Mouse (Mus musculus): Measurements from ENCODE around the gene Fbxo31. TPM values are rescaled to one million over a fixed set of nuclear protein-coding genes. Genes with fewer than 3 reads are reported as not detected.

Gene Fbxo31
- total and polyA plus RNA-seq, 2 experiments from 2014 or later: 37.3 to 68.9 TPM

GRCm38 (mm10) chr8:121613419-121613818 lies 34.8 kb upstream of the Fbxo31 start:
- Histone ChIP-seq H3K36me3 (ENCODE audit: insufficient read depth, low read length) (peaks cover 38% of the 10 kb centered on the region), H3K9me3 (ENCODE audit: low read length) (no peaks in the 10 kb centered on the region), H3K9ac (replicated peaks; ENCODE audit: low read length, poor library complexity, severe bottlenecking) (no peak overlapping the region), H3K27ac (ENCODE audit: low read depth, low read length) (no peak overlapping the region), H3K27me3 (ENCODE audit: insufficient read depth, low read length) (no peaks in the 10 kb centered on the region), H3K4me2 (ENCODE audit: low read depth, low read length, poor library complexity, severe bottlenecking) (no peak overlapping the region), H3K4me3 (ENCODE audit: low read depth, low read length) (no peak overlapping the region), H3K4me1 (ENCODE audit: insufficient read depth, low read length) (no peaks in the 10 kb centered on the region)
- no peak for TF ChIP-seq CTCF (IDR thresholded peaks at IDR 0.05)
- DNase-seq (ENCODE audit: low spot score) (no peak), ATAC-seq (ENCODE audit: low FRiP score) (no peak)

- DNase-seq (ENCODE audit: low spot score) (no peak), ATAC-seq (ENCODE audit: low FRiP score) (no peak)
- Histone ChIP-seq H3K4me1 (ENCODE audit: insufficient read depth, low read length) (no peaks in the 10 kb centered on the region), H3K9me3 (ENCODE audit: low read length) (no peaks in the 10 kb centered on the region), H3K27me3 (ENCODE audit: insufficient read depth, low read length) (no peaks in the 10 kb centered on the region), H3K36me3 (ENCODE audit: insufficient read depth, low read length) (peaks cover 43% of the 10 kb centered on the region), H3K4me2 (ENCODE audit: low read depth, low read length, poor library complexity, severe bottlenecking) (no peak overlapping the region), H3K4me3 (ENCODE audit: low read depth, low read length) (no peak overlapping the region), H3K27ac (ENCODE audit: low read depth, low read length) (no peak overlapping the region), H3K9ac (replicated peaks; ENCODE audit: low read length, poor library complexity, severe bottlenecking) (no peak overlapping the region)
- WGBS: 88% methylated on average over 11 of the region's 11 CpGs
- no peak for TF ChIP-seq CTCF (IDR thresholded peaks at IDR 0.05)
Measured at GRCm38 (mm10) chr8:121609916-121610315, 31.3 kb upstream of the Fbxo31 start.

GRCm38 (mm10) chr8:121609251-121609650 lies 30.6 kb upstream of the Fbxo31 start:
- H3K36me3 ChIP-seq (ENCODE audit: insufficient read depth, low read length): peaks cover 49% of the 10 kb centered on the region
- no peaks in the 10 kb centered on the region for H3K27me3 ChIP-seq (ENCODE audit: insufficient read depth, low read length)
- H3K27ac ChIP-seq (ENCODE audit: low read depth, low read length): no peak overlapping the region
- WGBS: 92% methylated on average over 15 of the region's 15 CpGs
- DNase-seq (ENCODE audit: low spot score) (no peak), ATAC-seq (ENCODE audit: low FRiP score) (no peak)
- no peak overlapping the region for H3K4me3 ChIP-seq (ENCODE audit: low read depth, low read length)
- H3K4me2 ChIP-seq (ENCODE audit: low read depth, low read length, poor library complexity, severe bottlenecking): no peak overlapping the region
- no peaks in the 10 kb centered on the region for H3K4me1 ChIP-seq (ENCODE audit: insufficient read depth, low read length)
- H3K9ac ChIP-seq (replicated peaks; ENCODE audit: low read length, poor library complexity, severe bottlenecking): no peak overlapping the region
- no peak for TF ChIP-seq CTCF (IDR thresholded peaks at IDR 0.05)
- H3K9me3 ChIP-seq (ENCODE audit: low read length): no peaks in the 10 kb centered on the region

GRCm38 (mm10) chr8:121607661-121608060 lies 29.1 kb upstream of the Fbxo31 start:
- Histone ChIP-seq H3K27ac (ENCODE audit: low read depth, low read length) (no peak overlapping the region), H3K36me3 (ENCODE audit: insufficient read depth, low read length) (peaks cover 61% of the 10 kb centered on the region), H3K9me3 (ENCODE audit: low read length) (no peaks in the 10 kb centered on the region), H3K27me3 (ENCODE audit: insufficient read depth, low read length) (no peaks in the 10 kb centered on the region), H3K4me1 (ENCODE audit: insufficient read depth, low read length) (no peaks in the 10 kb centered on the region), H3K4me3 (ENCODE audit: low read depth, low read length) (no peak overlapping the region), H3K4me2 (ENCODE audit: low read depth, low read length, poor library complexity, severe bottlenecking) (no peak overlapping the region), H3K9ac (replicated peaks; ENCODE audit: low read length, poor library complexity, severe bottlenecking) (no peak overlapping the region)
- WGBS: 94% methylated on average over 5 of the region's 5 CpGs
- ATAC-seq (ENCODE audit: low FRiP score) (no peak), DNase-seq (ENCODE audit: low spot score) (peak; percentile 46)
- TF ChIP-seq CTCF (IDR thresholded peaks at IDR 0.05): peak; percentile 68

- no peak for ATAC-seq (ENCODE audit: low FRiP score)
- no peak for TF ChIP-seq CTCF (IDR thresholded peaks at IDR 0.05)
- H3K9ac ChIP-seq (replicated peaks; ENCODE audit: low read length, poor library complexity, severe bottlenecking): no peak overlapping the region
- H3K36me3 ChIP-seq (ENCODE audit: insufficient read depth, low read length): peaks cover 79% of the 10 kb centered on the region
- no peak overlapping the region for H3K27ac ChIP-seq (ENCODE audit: low read depth, low read length)
- no peaks in the 10 kb centered on the region for H3K27me3 ChIP-seq (ENCODE audit: insufficient read depth, low read length)
- WGBS: 98% methylated on average over 12 of the region's 12 CpGs
- no peaks in the 10 kb centered on the region for H3K9me3 ChIP-seq (ENCODE audit: low read length)
- no peaks in the 10 kb centered on the region for H3K4me1 ChIP-seq (ENCODE audit: insufficient read depth, low read length)
- no peak overlapping the region for H3K4me2 ChIP-seq (ENCODE audit: low read depth, low read length, poor library complexity, severe bottlenecking)
- no peak overlapping the region for H3K4me3 ChIP-seq (ENCODE audit: low read depth, low read length)
- DNase-seq (ENCODE audit: low spot score): no peak
Measured at GRCm38 (mm10) chr8:121603801-121604200, 25.2 kb upstream of the Fbxo31 start.

- no peaks in the 10 kb centered on the region for H3K9me3 ChIP-seq (ENCODE audit: low read length)
- WGBS: 19% methylated on average over 3 of the region's 3 CpGs
- no peak overlapping the region for H3K27ac ChIP-seq (ENCODE audit: low read depth, low read length)
- peak; percentile 92 for TF ChIP-seq CTCF (IDR thresholded peaks at IDR 0.05)
- ATAC-seq (ENCODE audit: low FRiP score): peak; percentile 56
- no peaks in the 10 kb centered on the region for H3K4me1 ChIP-seq (ENCODE audit: insufficient read depth, low read length)
- no peak overlapping the region for H3K9ac ChIP-seq (replicated peaks; ENCODE audit: low read length, poor library complexity, severe bottlenecking)
- H3K27me3 ChIP-seq (ENCODE audit: insufficient read depth, low read length): no peaks in the 10 kb centered on the region
- H3K4me2 ChIP-seq (ENCODE audit: low read depth, low read length, poor library complexity, severe bottlenecking): no peak overlapping the region
- no peak overlapping the region for H3K4me3 ChIP-seq (ENCODE audit: low read depth, low read length)
- H3K36me3 ChIP-seq (ENCODE audit: insufficient read depth, low read length): peaks cover 73% of the 10 kb centered on the region
- DNase-seq (ENCODE audit: low spot score): peak; percentile 87
Measured at GRCm38 (mm10) chr8:121602860-121603259, 24.3 kb upstream of the Fbxo31 start.
